Mouse (Mus musculus): ENCODE data around the gene Dync1li1.

Dync1li1 gene

DNA sequence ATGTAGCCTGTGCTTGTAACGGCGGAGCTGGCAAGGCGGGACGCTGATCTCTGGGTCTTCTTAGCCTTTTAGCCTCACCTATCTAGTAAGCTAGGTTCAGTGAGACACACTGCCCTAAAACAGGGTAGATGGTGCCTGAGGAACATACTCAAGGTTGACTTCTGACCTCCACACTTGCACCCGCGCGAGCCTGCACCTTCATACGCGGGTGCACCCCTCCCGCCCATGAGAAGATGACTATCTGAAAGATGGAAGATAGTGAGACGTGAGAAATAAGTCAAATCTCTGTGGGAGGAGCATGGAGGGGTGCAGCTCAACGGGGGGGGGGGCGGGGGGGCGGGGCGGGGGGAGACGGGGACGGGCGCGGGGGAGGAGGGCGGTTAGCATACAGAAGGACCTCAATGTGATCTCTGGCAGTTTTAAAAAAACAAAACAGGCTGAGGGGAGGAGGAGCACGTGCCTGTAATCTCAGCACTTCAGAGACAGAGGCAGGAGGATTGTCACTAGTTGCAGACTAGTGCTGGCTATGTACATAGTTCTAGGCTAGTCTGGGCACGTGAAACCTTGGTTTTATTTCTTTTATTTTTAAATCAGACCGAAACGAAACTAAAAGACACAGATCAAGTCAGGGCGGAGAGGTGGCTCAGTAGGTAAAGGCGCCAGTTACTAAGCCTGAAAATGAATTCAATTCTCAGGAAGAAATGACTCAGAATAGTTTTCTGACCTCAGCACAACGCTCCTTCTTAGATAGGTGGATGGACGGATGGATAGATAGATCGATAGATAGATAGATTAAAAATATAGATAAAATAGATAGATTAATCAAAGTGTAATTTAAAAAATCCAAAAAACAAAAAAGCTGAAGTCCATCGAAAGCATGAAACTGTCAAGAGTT lies 41.6 kb downstream of the Dync1li1 start:
- no peak for DNase-seq (ENCODE audit: low read depth)

GRCm38 (mm10) chr9:114731011-114731755 lies 42.6 kb downstream of the Dync1li1 start, which contains the start of gene Cmtm6:
TSS of gene Cmtm6 (plus strand) at chr9:114731116.
- peak; percentile 86 for DNase-seq (ENCODE audit: low read depth)

GRCm38 (mm10) chr9:114731871-114732682 lies 43.5 kb downstream of the Dync1li1 start:
- no peak for DNase-seq (ENCODE audit: low read depth)

GRCm38 (mm10) chr9:114733238-114733637 lies 44.6 kb downstream of the Dync1li1 start:
- no peak for DNase-seq (ENCODE audit: low read depth)

GRCm38 (mm10) chr9:114736442-114736841 lies 47.9 kb downstream of the Dync1li1 start:
- DNase-seq (ENCODE audit: low read depth) = no peak

DNA sequence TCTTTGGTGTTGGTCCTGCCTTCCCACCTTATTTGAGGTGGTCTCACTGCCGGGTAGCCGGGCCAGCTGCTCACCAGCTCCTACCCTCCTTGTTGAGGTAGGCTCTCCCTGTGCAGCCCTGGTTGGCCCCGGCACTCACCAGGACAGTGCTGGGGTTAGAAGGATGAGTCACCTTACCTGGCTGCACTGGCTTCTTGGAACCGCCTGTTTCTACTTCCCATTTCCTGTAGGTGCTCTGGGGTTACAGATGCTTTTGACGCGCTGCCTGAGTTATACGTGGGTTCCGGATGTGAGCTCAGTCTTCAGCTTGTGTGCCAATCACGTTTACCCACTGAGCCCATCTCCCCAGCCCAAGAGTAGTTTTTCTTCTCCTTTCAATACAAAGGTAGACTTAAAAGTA lies 51.7 kb downstream of the Dync1li1 start:
- no peak for DNase-seq (ENCODE audit: low read depth)

GRCm38 (mm10) chr9:114742731-114743130 lies 54.1 kb downstream of the Dync1li1 start:
- DNase-seq (ENCODE audit: low read depth) = no peak

DNA sequence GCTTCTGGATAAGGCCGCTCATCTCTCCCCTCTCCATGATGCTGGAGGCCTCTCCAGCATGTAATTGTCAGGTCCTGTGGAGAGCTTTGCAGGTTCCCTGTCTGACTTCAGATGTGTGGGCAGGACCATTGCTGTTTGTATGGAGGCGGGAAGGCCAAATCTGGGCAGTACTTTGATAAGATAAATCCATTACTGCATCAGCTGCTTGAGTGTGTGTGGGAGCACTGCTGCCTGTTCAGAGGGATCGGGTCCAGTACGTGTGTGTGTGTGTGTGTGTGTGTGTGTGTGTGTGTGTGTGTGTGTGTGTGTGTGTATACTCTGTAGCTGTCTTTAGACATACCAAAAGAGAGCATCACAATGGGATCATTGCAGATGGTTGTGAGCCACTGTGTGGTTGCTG lies 56.6 kb downstream of the Dync1li1 start:
- DNase-seq (ENCODE audit: low read depth) = no peak

- no peak for DNase-seq (ENCODE audit: low read depth)
These were observed 57.1 kb downstream of the Dync1li1 start for GRCm38 (mm10) chr9:114745654-114746053.

DNA sequence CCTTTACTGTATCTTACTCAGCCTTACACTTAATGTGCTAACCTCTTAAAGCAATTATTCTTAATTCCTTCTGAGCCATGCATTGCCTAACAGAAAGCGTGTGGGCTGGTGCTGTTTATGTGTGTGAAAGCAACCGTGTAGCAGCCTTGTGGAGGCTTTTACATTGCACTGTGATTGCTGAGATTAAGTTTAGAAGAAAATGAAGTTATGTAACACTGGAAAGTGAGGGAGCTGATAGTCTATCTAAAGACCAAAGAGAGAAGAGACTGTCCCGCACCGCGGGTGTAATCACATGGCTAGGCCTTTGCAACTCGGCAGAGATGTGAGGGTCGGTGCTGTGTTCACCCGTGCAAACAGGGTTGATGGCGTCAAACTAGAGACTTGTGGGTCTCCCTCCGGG lies 58.4 kb downstream of the Dync1li1 start:
- DNase-seq (ENCODE audit: low read depth) = no peak

GRCm38 (mm10) chr9:114747466-114747865 lies 58.9 kb downstream of the Dync1li1 start:
- DNase-seq (ENCODE audit: low read depth) = no peak

DNA sequence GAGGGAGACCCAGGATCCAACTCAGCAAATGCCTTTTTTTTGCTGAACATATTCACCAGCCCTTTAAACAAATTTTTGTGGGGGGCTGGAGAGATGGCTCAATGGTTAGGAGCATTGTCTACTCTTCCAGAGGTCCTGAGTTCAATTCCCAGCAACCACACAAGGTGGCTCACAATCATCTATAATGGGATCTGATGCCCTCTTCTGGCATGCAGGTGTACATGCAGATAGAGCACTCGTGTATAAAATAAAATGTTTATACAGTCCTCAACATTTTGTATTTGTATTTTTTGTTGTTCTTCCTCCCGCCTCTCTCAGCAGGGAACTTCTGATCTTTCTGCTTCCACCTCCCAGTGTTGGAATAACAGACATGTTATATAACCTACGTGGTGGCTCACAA lies 63.0 kb downstream of the Dync1li1 start:
- no peak for DNase-seq (ENCODE audit: low read depth)

DNA sequence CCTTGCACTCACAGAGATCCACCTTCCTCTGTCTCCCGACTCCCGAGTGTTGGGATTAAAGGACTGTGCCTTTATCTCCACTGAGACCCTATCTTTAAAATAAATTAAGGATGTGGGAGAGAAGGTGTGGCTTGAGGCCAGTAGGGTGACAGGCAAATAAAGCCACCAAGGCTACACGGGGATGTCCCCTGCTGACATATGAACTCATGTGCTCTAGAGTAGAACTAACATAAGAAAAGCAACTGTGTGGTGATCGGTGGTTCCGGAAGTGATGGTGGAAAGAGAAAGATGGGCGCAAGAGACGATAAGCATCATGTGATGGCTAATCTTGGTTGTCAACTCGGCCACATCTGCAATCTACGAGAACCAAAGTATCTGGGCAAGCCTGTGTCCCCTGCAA lies 63.7 kb downstream of the Dync1li1 start:
- no peak for DNase-seq (ENCODE audit: low read depth)

DNA sequence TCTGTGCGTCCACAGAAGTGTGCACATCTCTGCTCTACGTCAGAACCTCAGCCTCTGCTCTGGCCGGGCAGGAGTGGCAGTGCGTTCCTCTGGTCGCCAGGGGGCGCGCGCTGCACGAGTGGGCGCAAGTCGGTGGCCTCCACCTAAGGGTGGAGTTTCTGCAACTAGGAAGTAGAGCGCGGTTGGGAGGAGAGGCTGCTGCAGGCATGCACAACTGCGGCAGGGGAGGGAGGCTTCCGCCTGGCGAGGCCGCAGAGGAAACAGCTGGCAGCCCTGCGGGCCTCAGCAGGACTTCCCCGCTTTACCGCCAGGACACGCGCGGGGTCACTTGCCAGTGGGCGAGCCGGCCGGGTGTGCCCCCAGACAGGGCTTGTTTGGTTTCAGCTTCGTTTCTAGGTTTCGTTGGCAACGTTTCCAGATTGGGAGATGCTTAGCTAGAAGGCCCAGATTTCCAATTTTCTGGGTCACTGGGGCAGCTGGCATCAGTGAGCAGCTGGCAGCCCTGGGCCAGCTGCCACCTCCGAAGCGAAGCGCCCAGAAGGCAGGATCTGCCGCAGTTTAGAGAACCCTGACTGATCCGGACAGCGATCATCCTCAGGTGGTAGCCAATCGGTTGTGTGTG lies 64.4 kb downstream of the Dync1li1 start:
- peak; percentile 86 for DNase-seq (ENCODE audit: low read depth)

- DNase-seq (ENCODE audit: low read depth) = no peak
These were observed 69.7 kb downstream of the Dync1li1 start for GRCm38 (mm10) chr9:114758272-114758671.

DNA sequence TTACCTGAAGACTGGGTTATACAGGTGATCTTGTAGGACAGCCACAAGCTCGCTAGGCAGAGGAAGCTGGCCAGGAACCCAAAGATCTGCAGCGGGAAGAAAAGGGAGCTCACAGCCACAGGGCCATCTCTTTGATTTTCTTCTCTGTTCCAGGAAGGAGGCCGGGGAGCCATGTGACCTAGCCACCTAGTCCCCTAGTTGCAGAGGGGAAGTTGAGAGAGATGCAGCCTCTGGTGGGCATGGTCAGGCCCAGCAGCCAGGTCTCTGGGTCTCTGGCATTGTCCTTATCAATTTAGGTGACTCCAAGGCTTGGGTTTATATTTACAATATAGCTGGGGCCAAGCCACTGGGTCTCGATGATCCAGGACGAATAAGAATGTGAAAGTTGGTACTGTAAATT lies 70.2 kb downstream of the Dync1li1 start:
- no peak for DNase-seq (ENCODE audit: low read depth)

- DNase-seq (ENCODE audit: low read depth) = no peak
These were observed 71.3 kb downstream of the Dync1li1 start for GRCm38 (mm10) chr9:114759886-114760285.

GRCm38 (mm10) chr9:114760353-114760752 lies 71.8 kb downstream of the Dync1li1 start:
- DNase-seq (ENCODE audit: low read depth) = no peak

- DNase-seq (ENCODE audit: low read depth) = no peak
These were observed 73.3 kb downstream of the Dync1li1 start for GRCm38 (mm10) chr9:114761848-114762247.

GRCm38 (mm10) chr9:114763341-114763740 lies 74.8 kb downstream of the Dync1li1 start:
- no peak for DNase-seq (ENCODE audit: low read depth)

GRCm38 (mm10) chr9:114767030-114767429 lies 78.4 kb downstream of the Dync1li1 start:
- DNase-seq (ENCODE audit: low read depth) = no peak

DNA sequence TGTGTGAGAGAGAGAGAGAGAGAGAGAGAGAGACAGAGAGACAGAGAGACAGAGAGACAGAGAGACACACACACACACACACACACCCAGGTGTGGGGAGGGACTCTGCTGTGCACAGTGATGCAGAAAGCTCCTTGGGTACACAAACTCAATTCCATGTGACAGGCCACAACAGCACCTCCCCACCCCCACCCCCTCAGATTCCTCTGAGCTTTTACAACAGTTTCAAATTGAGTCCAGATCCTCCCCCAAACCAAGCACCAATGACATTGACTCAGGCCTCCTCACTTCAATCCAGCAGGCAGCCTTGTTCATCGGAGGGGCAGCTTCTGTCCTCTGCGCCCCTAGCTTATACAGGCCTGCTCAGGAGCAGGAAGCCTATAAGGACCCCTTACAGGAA lies 78.9 kb downstream of the Dync1li1 start:
- no peak for DNase-seq (ENCODE audit: low read depth)

Data from fibroblast of lung, adult 2 months (primary cell).